Mouse (Mus musculus) thymus, adult 2 months (tissue): ENCODE data around the gene Gm11020.

Source experiments
- CTCF ChIP-seq: fragments of 200-500 bp; IDR thresholded peaks from 2 replicates; pipeline ENCODE4 v1.5.1; 2012; ENCODE audit warnings: mild to moderate bottlenecking, control low read depth, low read length, moderate library complexity, borderline replicate concordance; ENCODE audit not compliant: control insufficient read depth, poor library complexity, insufficient read depth; ENCODE audit errors: extremely low read depth
- POLR2A ChIP-seq: fragments of 200-500 bp; IDR thresholded peaks from 2 replicates; pipeline ENCODE4 v1.6.1; 2012; ENCODE audit warnings: mild to moderate bottlenecking, low read length, control low read depth, moderate library complexity; ENCODE audit not compliant: control insufficient read depth, poor library complexity, insufficient read depth; ENCODE audit errors: extremely low read depth

- TF ChIP-seq CTCF, result no peak
- TF ChIP-seq POLR2A, result no peak
Measured at GRCm38 (mm10) chr8:104339983-104340232, 18.5 kb downstream of the Gm11020 start.
